Mouse (Mus musculus): ENCODE results near the gene Golga5. TPM values are rescaled to one million over a fixed set of nuclear protein-coding genes. Genes with fewer than 3 reads are reported as not detected.
A peak's percentile ranks its signal among the peaks of the same experiment; 100 is the strongest.

Gene Golga5
- polyA plus RNA-seq, 1 experiment, result not detected

GRCm38 (mm10) chr12:102426285-102426684 lies 42.6 kb upstream of the Golga5 start:
- Histone ChIP-seq H3K27ac (ENCODE audit: insufficient read depth, low read depth, low read length) (no peak overlapping the region), H3K4me1 (ENCODE audit: control insufficient read depth, insufficient read depth, low read length) (peaks cover 6% of the 10 kb centered on the region), H3K4me3 (ENCODE audit: insufficient read depth, low read depth, low read length) (no peak overlapping the region)
- no peak for TF ChIP-seq CTCF (IDR thresholded peaks at IDR 0.05; ENCODE audit: insufficient read depth, low read depth, low read length)
- TF ChIP-seq POLR2A (IDR thresholded peaks at IDR 0.05; ENCODE audit: insufficient read depth, low read depth, low read length), result no peak
- WGBS, result 91% methylated on average over 7 of the region's 7 CpGs

- Histone ChIP-seq H3K4me1 (ENCODE audit: control insufficient read depth, insufficient read depth, low read length) (no peaks in the 10 kb centered on the region), H3K27ac (ENCODE audit: insufficient read depth, low read depth, low read length) (no peak overlapping the region), H3K4me3 (ENCODE audit: insufficient read depth, low read depth, low read length) (no peak overlapping the region)
- WGBS, result 92% methylated on average over 5 of the region's 5 CpGs
- TF ChIP-seq CTCF (IDR thresholded peaks at IDR 0.05; ENCODE audit: insufficient read depth, low read depth, low read length) (no peak), POLR2A (IDR thresholded peaks at IDR 0.05; ENCODE audit: insufficient read depth, low read depth, low read length) (no peak)
Observed at GRCm38 (mm10) chr12:102429656-102430055, 39.3 kb upstream of the Golga5 start.

- TF ChIP-seq POLR2A (IDR thresholded peaks at IDR 0.05; ENCODE audit: insufficient read depth, low read depth, low read length) (no peak), CTCF (IDR thresholded peaks at IDR 0.05; ENCODE audit: insufficient read depth, low read depth, low read length) (no peak)
- WGBS, result 81% methylated on average over 4 of the region's 4 CpGs
- H3K4me1 ChIP-seq (ENCODE audit: control insufficient read depth, insufficient read depth, low read length), result no peaks in the 10 kb centered on the region
- H3K4me3 ChIP-seq (ENCODE audit: insufficient read depth, low read depth, low read length), result no peak overlapping the region
- no peak overlapping the region for H3K27ac ChIP-seq (ENCODE audit: insufficient read depth, low read depth, low read length)
Observed at GRCm38 (mm10) chr12:102430228-102430627, 38.7 kb upstream of the Golga5 start.

- no peak for TF ChIP-seq POLR2A (IDR thresholded peaks at IDR 0.05; ENCODE audit: insufficient read depth, low read depth, low read length)
- Histone ChIP-seq H3K4me3 (ENCODE audit: insufficient read depth, low read depth, low read length) (no peak overlapping the region), H3K27ac (ENCODE audit: insufficient read depth, low read depth, low read length) (no peak overlapping the region), H3K4me1 (ENCODE audit: control insufficient read depth, insufficient read depth, low read length) (no peaks in the 10 kb centered on the region)
- 80% methylated on average over 12 of the region's 12 CpGs for WGBS
Observed at GRCm38 (mm10) chr12:102432238-102432637, 36.7 kb upstream of the Golga5 start.

GRCm38 (mm10) chr12:102434107-102434506 lies 34.8 kb upstream of the Golga5 start:
- WGBS, result 83% methylated on average over 4 of the region's 4 CpGs
- no peak overlapping the region for H3K4me3 ChIP-seq (ENCODE audit: insufficient read depth, low read depth, low read length)
- peaks cover 6% of the 10 kb centered on the region for H3K4me1 ChIP-seq (ENCODE audit: control insufficient read depth, insufficient read depth, low read length)
- TF ChIP-seq POLR2A (IDR thresholded peaks at IDR 0.05; ENCODE audit: insufficient read depth, low read depth, low read length) (no peak), CTCF (IDR thresholded peaks at IDR 0.05; ENCODE audit: insufficient read depth, low read depth, low read length) (no peak)
- no peak overlapping the region for H3K27ac ChIP-seq (ENCODE audit: insufficient read depth, low read depth, low read length)

GRCm38 (mm10) chr12:102436939-102437526 lies 31.9 kb upstream of the Golga5 start:
- 59% methylated on average over 10 of the region's 10 CpGs for WGBS

GRCm38 (mm10) chr12:102437952-102438351 lies 31.0 kb upstream of the Golga5 start:
- 49% methylated on average over 5 of the region's 5 CpGs for WGBS
- no peak for TF ChIP-seq CTCF (IDR thresholded peaks at IDR 0.05; ENCODE audit: insufficient read depth, low read depth, low read length)
- TF ChIP-seq POLR2A (IDR thresholded peaks at IDR 0.05; ENCODE audit: insufficient read depth, low read depth, low read length), result no peak
- Histone ChIP-seq H3K27ac (ENCODE audit: insufficient read depth, low read depth, low read length) (no peak overlapping the region; the same call in 1 of the 2 replicates), H3K4me1 (ENCODE audit: control insufficient read depth, insufficient read depth, low read length) (peaks cover 6% of the 10 kb centered on the region), H3K4me3 (ENCODE audit: insufficient read depth, low read depth, low read length) (no peak overlapping the region)

More at GRCm38 (mm10) chr12:102436939-102437526, 31.9 kb upstream of the Golga5 start:
- TF ChIP-seq POLR2A (IDR thresholded peaks at IDR 0.05; ENCODE audit: insufficient read depth, low read depth, low read length), result no peak
- TF ChIP-seq CTCF (IDR thresholded peaks at IDR 0.05; ENCODE audit: insufficient read depth, low read depth, low read length), result no peak
- H3K4me3 ChIP-seq (ENCODE audit: insufficient read depth, low read depth, low read length), result no peak overlapping the region
- peaks cover 6% of the 10 kb centered on the region for H3K4me1 ChIP-seq (ENCODE audit: control insufficient read depth, insufficient read depth, low read length)
- no peak overlapping the region for H3K27ac ChIP-seq (ENCODE audit: insufficient read depth, low read depth, low read length)

- TF ChIP-seq CTCF (IDR thresholded peaks at IDR 0.05; ENCODE audit: insufficient read depth, low read depth, low read length) (no peak), POLR2A (IDR thresholded peaks at IDR 0.05; ENCODE audit: insufficient read depth, low read depth, low read length) (no peak)
- peaks cover 6% of the 10 kb centered on the region for H3K4me1 ChIP-seq (ENCODE audit: control insufficient read depth, insufficient read depth, low read length)
- peak overlapping the region; percentile 53 for H3K27ac ChIP-seq (ENCODE audit: insufficient read depth, low read depth, low read length)
- WGBS, result 2% methylated on average over 20 of the region's 20 CpGs
- peak overlapping the region; percentile 80 for H3K4me3 ChIP-seq (ENCODE audit: insufficient read depth, low read depth, low read length)
Observed at GRCm38 (mm10) chr12:102438983-102439631, 29.8 kb upstream of the Golga5 start.

GRCm38 (mm10) chr12:102439632-102440023 lies 29.3 kb upstream of the Golga5 start, which contains the start of gene Lgmn:
TSS of gene Lgmn (minus strand) at chr12:102439813.
- under 1% methylated on average over 28 of the region's 28 CpGs for WGBS
- Histone ChIP-seq H3K27ac (ENCODE audit: insufficient read depth, low read depth, low read length) (peak within 1 kb of the TSS; percentile 53), H3K4me3 (ENCODE audit: insufficient read depth, low read depth, low read length) (peak within 1 kb of the TSS; percentile 80), H3K4me1 (ENCODE audit: control insufficient read depth, insufficient read depth, low read length) (peaks cover 6% of the 10 kb centered on the region)
- TF ChIP-seq POLR2A (IDR thresholded peaks at IDR 0.05; ENCODE audit: insufficient read depth, low read depth, low read length) (peak; percentile 66), CTCF (IDR thresholded peaks at IDR 0.05; ENCODE audit: insufficient read depth, low read depth, low read length) (no peak)

Measured in olfactory bulb, adult 2 months (tissue).